Mouse (Mus musculus) ES-Bruce4 (cell line): ENCODE data around the gene Washc1. TPM values are rescaled to one million over a fixed set of nuclear protein-coding genes. Genes with fewer than 3 reads are reported as not detected.

Source experiments
- H3K27ac ChIP-seq: 2 replicates; pipeline ENCODE4 v1.5.1; 2012; ENCODE audit warnings: low read length, inconsistent platforms; ENCODE audit not compliant: insufficient read depth
- H3K27me3 ChIP-seq: 2 replicates; pipeline ENCODE4 v1.6.1; 2012; ENCODE audit warnings: mild to moderate bottlenecking, low read length, inconsistent platforms; ENCODE audit not compliant: control insufficient read depth, poor library complexity, insufficient read depth, severe bottlenecking
- H3K36me3 ChIP-seq: 2 replicates; pipeline ENCODE4 v1.6.1; 2012; ENCODE audit warnings: inconsistent platforms, mild to moderate bottlenecking, low read length, moderate library complexity; ENCODE audit not compliant: control insufficient read depth, poor library complexity, insufficient read depth, severe bottlenecking
- H3K4me1 ChIP-seq: one replicate; pipeline ENCODE4 v1.8.1; 2011; ENCODE audit warnings: low read length; ENCODE audit not compliant: control insufficient read depth, insufficient read depth
- H3K4me3 ChIP-seq: 2 replicates; pipeline ENCODE4 v1.5.1; 2011; ENCODE audit warnings: low read depth, mild to moderate bottlenecking, low read length
- H3K9ac ChIP-seq: 2 replicates; pipeline ENCODE4 v1.6.1; 2012; ENCODE audit warnings: low read depth, mild to moderate bottlenecking, inconsistent platforms; ENCODE audit not compliant: poor library complexity, severe bottlenecking
- H3K9me3 ChIP-seq: replicated peaks from 2 replicates; pipeline ENCODE4 v1.6.1; 2012; ENCODE audit warnings: mild to moderate bottlenecking, low read length, inconsistent platforms; ENCODE audit not compliant: control insufficient read depth, poor library complexity, insufficient read depth, severe bottlenecking
- CTCF ChIP-seq: IDR thresholded peaks from one replicate; pipeline ENCODE4 v1.8.1; 2011; ENCODE audit warnings: low read depth, low read length
- EP300 ChIP-seq: IDR thresholded peaks from 2 replicates; pipeline ENCODE4 v1.6.1; 2011; ENCODE audit warnings: low read depth, low read length; ENCODE audit not compliant: insufficient read depth
- POLR2A ChIP-seq: IDR thresholded peaks from one replicate; pipeline ENCODE4 v1.8.1; 2011; ENCODE audit warnings: low read length; ENCODE audit not compliant: insufficient read depth
- polyA plus RNA-seq: library from polyadenylated mRNA; stranded (reverse); fragments of >200 nt; gene quantifications from 2 replicates; pipeline ENCODE4 v1.2.4, GENCODE M21; 2011; ENCODE audit warnings: low read depth; ENCODE audit not compliant: missing spikeins, insufficient read depth, insufficient read length

Washc1 gene
- polyA plus RNA-seq, 1 experiment, result 23.5 TPM

- no peak overlapping the region for H3K9ac ChIP-seq
- peaks cover 5% of the 10 kb centered on the region for H3K36me3 ChIP-seq
- TF ChIP-seq POLR2A, result no peak
- TF ChIP-seq CTCF, result no peak
- no peak for TF ChIP-seq EP300
- no peak overlapping the region for H3K4me3 ChIP-seq
- H3K9me3 ChIP-seq, result no peaks in the 10 kb centered on the region
- peaks cover 1% of the 10 kb centered on the region for H3K4me1 ChIP-seq
- no peak overlapping the region for H3K27ac ChIP-seq
- H3K27me3 ChIP-seq, result no peaks in the 10 kb centered on the region
These were observed 19.3 kb upstream of the Washc1 start for GRCm38 (mm10) chr17:66092065-66092464.

GRCm38 (mm10) chr17:66092664-66093063, 18.7 kb upstream of the Washc1 start:
- no peaks in the 10 kb centered on the region for H3K27me3 ChIP-seq
- H3K4me1 ChIP-seq, result peaks cover 1% of the 10 kb centered on the region
- peaks cover 5% of the 10 kb centered on the region; the same call in 1 of the 2 replicates for H3K36me3 ChIP-seq
- H3K4me3 ChIP-seq, result no peak overlapping the region
- no peaks in the 10 kb centered on the region for H3K9me3 ChIP-seq
- no peak overlapping the region for H3K9ac ChIP-seq
- TF ChIP-seq EP300 (no peak), CTCF (no peak), POLR2A (no peak)
- H3K27ac ChIP-seq, result no peak overlapping the region

GRCm38 (mm10) chr17:66100566-66101379, 10.6 kb upstream of the Washc1 start:
- Histone ChIP-seq H3K9ac (peak overlapping the region; percentile 88), H3K9me3 (no peaks in the 10 kb centered on the region), H3K27me3 (no peaks in the 10 kb centered on the region)

GRCm38 (mm10) chr17:66101380-66102330, 9.7 kb upstream of the Washc1 start, which contains the start of gene Ndufv2:
TSS of gene Ndufv2 (minus strand) at chr17:66101559.
- H3K9me3 ChIP-seq, result no peaks in the 10 kb centered on the region
- H3K36me3 ChIP-seq, result 0 out of 2 replicates have a peak, but pooled peaks cover 3% of the 10 kb centered on the region
- no peaks in the 10 kb centered on the region for H3K4me1 ChIP-seq
- H3K4me3 ChIP-seq, result peak within 1 kb of the TSS; percentile 92
- TF ChIP-seq POLR2A (no peak), CTCF (peak; percentile 50), EP300 (no peak)
- H3K9ac ChIP-seq, result peak within 1 kb of the TSS; percentile 88
- H3K27ac ChIP-seq, result peak within 1 kb of the TSS; percentile 76
- no peaks in the 10 kb centered on the region for H3K27me3 ChIP-seq

More at GRCm38 (mm10) chr17:66100566-66101379, 10.6 kb upstream of the Washc1 start:
- Histone ChIP-seq H3K27ac (peak overlapping the region; percentile 32), H3K4me3 (peak overlapping the region; percentile 92), H3K4me1 (no peaks in the 10 kb centered on the region), H3K36me3 (0 out of 2 replicates have a peak, but pooled peaks cover 3% of the 10 kb centered on the region)
- no peak for TF ChIP-seq CTCF
- TF ChIP-seq EP300, result no peak
- TF ChIP-seq POLR2A, result no peak

GRCm38 (mm10) chr17:66104076-66104475, 7.3 kb upstream of the Washc1 start:
- Histone ChIP-seq H3K36me3 (no peaks in the 10 kb centered on the region), H3K9ac (no peak overlapping the region), H3K9me3 (no peaks in the 10 kb centered on the region), H3K27ac (no peak overlapping the region), H3K27me3 (no peaks in the 10 kb centered on the region), H3K4me1 (peaks cover 2% of the 10 kb centered on the region), H3K4me3 (no peak overlapping the region)
- no peak for TF ChIP-seq EP300
- no peak for TF ChIP-seq POLR2A
- no peak for TF ChIP-seq CTCF
